Mouse (Mus musculus) midbrain, postnatal 0 days (tissue): ENCODE measurements around the gene Adamts14. TPM values are rescaled to one million over a fixed set of nuclear protein-coding genes. Genes with fewer than 3 reads are reported as not detected.

ENCODE experiments used
- ATAC-seq: fragments of 200-750 bp; cut with Nextera tagmentation; 2 replicates; pipeline ENCODE4 v1.8.0; 2017; ENCODE audit warnings: moderate number of reproducible peaks, mild to moderate bottlenecking, moderate TSS enrichment, moderate library complexity; ENCODE audit not compliant: low FRiP score
- DNase-seq: peaks from one replicate; pipeline ENCODE4 v3.0.0-alpha.2; 2015; ENCODE audit warnings: low spot score
- H3K27ac ChIP-seq: fragments of 300-500 bp; sonication (generic); 2 replicates; pipeline ENCODE4 v1.5.1; 2014; ENCODE audit warnings: low read depth, mild to moderate bottlenecking, low read length, mixed read lengths
- H3K27me3 ChIP-seq: fragments of 300-500 bp; sonication (generic); 2 replicates; pipeline ENCODE4 v1.6.1; 2014; ENCODE audit warnings: low read length, control low read depth, mixed read lengths; ENCODE audit not compliant: insufficient read depth
- H3K36me3 ChIP-seq: fragments of 300-500 bp; sonication (generic); 2 replicates; pipeline ENCODE4 v1.6.1; 2014; ENCODE audit warnings: low read length, control low read depth, mixed read lengths; ENCODE audit not compliant: insufficient read depth
- H3K4me1 ChIP-seq: fragments of 300-500 bp; sonication (generic); 2 replicates; pipeline ENCODE4 v1.6.1; 2014; ENCODE audit warnings: mild to moderate bottlenecking, control low read depth, antibody characterized with exemption, low read length, mixed read lengths; ENCODE audit not compliant: insufficient read depth
- H3K4me2 ChIP-seq: fragments of 300-500 bp; sonication (generic); 2 replicates; pipeline ENCODE4 v1.6.1; 2014; ENCODE audit warnings: low read depth, mild to moderate bottlenecking, low read length, mixed read lengths; ENCODE audit not compliant: poor library complexity, severe bottlenecking
- H3K4me3 ChIP-seq: fragments of 300-500 bp; sonication (generic); 2 replicates; pipeline ENCODE4 v1.5.1; 2014; ENCODE audit warnings: low read depth, mild to moderate bottlenecking, low read length, moderate library complexity
- H3K9ac ChIP-seq: fragments of 300-500 bp; sonication (generic); replicated peaks from 2 replicates; pipeline ENCODE4 v1.6.1; 2014; ENCODE audit warnings: mild to moderate bottlenecking, low read length, moderate library complexity, mixed read lengths; ENCODE audit not compliant: poor library complexity, severe bottlenecking
- H3K9me3 ChIP-seq: fragments of 300-500 bp; sonication (generic); 2 replicates; pipeline ENCODE4 v1.6.1; 2016; ENCODE audit warnings: low read length, control low read depth
- CTCF ChIP-seq: IDR thresholded peaks from 2 replicates; pipeline ENCODE4 v1.5.1; 2016; ENCODE audit warnings: antibody characterized with exemption, mild to moderate bottlenecking
- WGBS: fragments of 180-500 bp; shearing (Covaris S2); extraction: QIAGEN DNeasy Blood & Tissue Kit; methylation state at CpG from one replicate; pipeline ENCODE4 v1.1.7; 2014; 5-methylcytosine and 5-hydroxymethylcytosine counted together
- polyA plus RNA-seq: library from polyadenylated mRNA; unstranded; fragments of >200 nt; fragmentation: Nextera tagmentation; extraction: Ambion mirVana; gene quantifications from 2 replicates; pipeline ENCODE4 v1.2.1, GENCODE M21; 2015
- total RNA-seq: library from RNA; depleted of rRNA; stranded (reverse); fragments of >200 nt; gene quantifications from 2 replicates; pipeline ENCODE4 v1.2.3, GENCODE M21; 2014

Adamts14 gene
- total and polyA plus RNA-seq, 2 experiments from 2014 or later, result 0.27 to 1.1 TPM

DNA sequence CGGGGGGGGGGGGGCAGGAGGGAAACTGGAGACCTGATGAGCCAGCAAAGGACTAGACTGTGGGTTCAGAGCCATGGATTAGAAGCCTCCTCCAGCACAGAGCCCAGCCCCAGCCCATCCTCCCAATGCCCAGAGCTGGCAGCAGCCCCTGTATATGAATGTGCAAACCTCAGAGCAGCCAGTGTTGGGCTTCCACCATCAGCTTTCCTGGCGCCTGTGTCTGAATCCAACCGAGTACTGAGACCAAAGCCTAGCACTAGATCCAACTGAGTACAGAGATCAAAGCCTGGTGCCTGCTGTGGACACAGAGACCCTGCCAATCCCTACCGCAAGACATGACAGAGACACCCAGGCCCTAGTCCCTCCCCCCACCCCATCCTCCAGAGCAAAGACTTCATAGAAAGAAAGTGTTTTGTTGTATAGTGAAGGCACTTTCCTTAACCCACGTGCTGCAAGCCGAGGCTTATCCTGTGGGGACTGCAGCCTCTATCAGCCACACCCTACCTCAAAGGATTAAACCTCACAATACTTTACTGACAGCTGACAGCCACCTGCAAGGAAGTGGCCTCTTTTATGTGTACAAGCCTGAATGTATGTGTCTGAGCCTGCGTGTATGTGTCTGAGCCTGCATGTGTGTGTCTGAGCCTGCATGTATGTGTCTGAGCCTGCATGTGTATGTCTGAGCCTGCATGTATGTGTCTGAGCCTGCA is 40.2 kb downstream of the Adamts14 start:
- no peaks in the 10 kb centered on the region for H3K9me3 ChIP-seq
- no peak overlapping the region for H3K4me2 ChIP-seq
- H3K36me3 ChIP-seq, result no peaks in the 10 kb centered on the region
- H3K27ac ChIP-seq, result no peak overlapping the region
- H3K4me3 ChIP-seq, result no peak overlapping the region
- TF ChIP-seq CTCF, result no peak
- H3K27me3 ChIP-seq, result no peaks in the 10 kb centered on the region
- peak; percentile 66 for ATAC-seq
- 23% methylated on average over 6 of the region's 7 CpGs for WGBS
- H3K4me1 ChIP-seq, result no peaks in the 10 kb centered on the region
- peak; percentile 57 for DNase-seq
- H3K9ac ChIP-seq, result no peak overlapping the region

DNA sequence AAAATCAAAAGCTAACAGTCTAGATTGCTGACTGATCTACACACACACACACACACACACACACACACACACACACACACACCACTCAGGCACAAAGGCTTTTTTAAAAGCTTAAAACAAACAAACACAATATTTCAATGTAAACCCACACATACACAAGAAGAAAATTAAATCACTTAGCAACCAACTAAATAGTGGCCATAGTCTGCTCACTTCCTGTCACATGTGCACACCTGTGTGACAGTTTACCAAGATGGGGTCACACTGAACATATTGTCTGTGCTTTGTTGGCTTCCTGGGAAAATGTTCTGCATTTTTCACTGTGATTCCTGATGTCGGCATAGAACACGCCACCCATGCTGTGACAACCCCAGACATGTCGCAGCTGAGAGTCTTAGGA is 41.5 kb downstream of the Adamts14 start:
- H3K4me2 ChIP-seq, result no peak overlapping the region
- ATAC-seq (no peak), DNase-seq (no peak)
- no peak overlapping the region for H3K9ac ChIP-seq
- 77% methylated on average over 3 of the region's 3 CpGs for WGBS
- no peaks in the 10 kb centered on the region for H3K9me3 ChIP-seq
- no peaks in the 10 kb centered on the region for H3K36me3 ChIP-seq
- no peak for TF ChIP-seq CTCF
- no peak overlapping the region for H3K27ac ChIP-seq
- no peaks in the 10 kb centered on the region for H3K27me3 ChIP-seq
- H3K4me3 ChIP-seq, result no peak overlapping the region
- H3K4me1 ChIP-seq, result no peaks in the 10 kb centered on the region

DNA sequence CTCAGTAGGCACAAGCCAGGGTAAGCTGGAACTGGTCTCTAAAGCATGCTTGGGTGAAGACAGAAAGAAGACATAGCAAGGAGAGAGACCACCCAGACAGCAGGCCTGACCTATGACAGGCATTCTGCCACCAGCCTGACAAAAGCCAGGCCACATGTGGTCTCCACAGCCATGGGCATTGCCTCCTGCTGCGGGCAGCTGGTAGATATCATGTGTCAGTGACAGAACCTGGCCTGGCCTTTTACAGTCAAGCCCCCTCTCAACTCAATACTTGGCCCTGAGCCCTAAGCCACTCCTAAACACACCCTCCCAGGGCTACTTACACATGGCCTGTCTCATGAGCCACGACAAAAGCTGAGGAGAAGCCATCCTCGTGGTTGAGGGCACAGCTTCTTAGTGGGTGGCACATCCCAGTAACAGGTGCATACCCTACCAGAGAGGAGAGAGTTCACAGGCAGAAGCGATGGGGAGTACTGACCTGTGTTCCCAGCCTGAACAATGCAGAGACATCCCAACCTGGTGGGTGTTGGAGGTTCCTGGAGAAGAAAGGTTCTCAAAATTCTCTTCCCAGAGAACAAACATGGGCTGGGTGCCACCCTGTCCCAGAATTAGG is 46.3 kb downstream of the Adamts14 start:
- peak; percentile 72 for DNase-seq
- Histone ChIP-seq H3K9me3 (no peaks in the 10 kb centered on the region), H3K36me3 (no peaks in the 10 kb centered on the region), H3K27ac (no peak overlapping the region), H3K4me2 (no peak overlapping the region), H3K4me3 (no peak overlapping the region), H3K27me3 (no peaks in the 10 kb centered on the region), H3K4me1 (no peaks in the 10 kb centered on the region), H3K9ac (no peak overlapping the region)
- 65% methylated on average over 4 of the region's 4 CpGs for WGBS
- ATAC-seq, result no peak; the same call in 1 of the 2 replicates
- no peak for TF ChIP-seq CTCF

DNA sequence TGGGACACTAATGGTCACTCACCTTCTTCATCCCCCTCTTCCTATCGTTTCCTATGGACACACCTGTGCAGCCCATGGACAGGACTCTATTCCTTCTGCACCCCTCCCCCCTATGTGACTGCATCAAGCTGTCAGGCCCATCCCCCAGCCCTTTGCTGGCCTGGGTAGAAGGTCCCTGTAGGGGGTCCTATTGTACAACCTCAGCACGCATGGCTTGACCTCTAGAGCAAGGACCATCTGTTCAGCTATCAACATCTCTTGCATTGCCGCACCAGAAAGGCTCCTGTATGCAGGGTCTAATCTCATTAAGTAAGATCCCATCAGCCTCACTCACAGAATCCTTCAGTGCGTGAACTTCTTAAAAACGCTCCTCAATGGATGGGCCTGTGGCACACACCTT is 47.5 kb downstream of the Adamts14 start:
- Histone ChIP-seq H3K27ac (no peak overlapping the region), H3K27me3 (no peaks in the 10 kb centered on the region), H3K4me2 (no peak overlapping the region), H3K36me3 (no peaks in the 10 kb centered on the region), H3K4me1 (no peaks in the 10 kb centered on the region), H3K9me3 (no peaks in the 10 kb centered on the region), H3K4me3 (no peak overlapping the region), H3K9ac (no peak overlapping the region)
- ATAC-seq, result no peak
- DNase-seq, result peak; percentile 18
- WGBS, result 53% methylated on average over 5 of the region's 5 CpGs
- TF ChIP-seq CTCF, result no peak

DNA sequence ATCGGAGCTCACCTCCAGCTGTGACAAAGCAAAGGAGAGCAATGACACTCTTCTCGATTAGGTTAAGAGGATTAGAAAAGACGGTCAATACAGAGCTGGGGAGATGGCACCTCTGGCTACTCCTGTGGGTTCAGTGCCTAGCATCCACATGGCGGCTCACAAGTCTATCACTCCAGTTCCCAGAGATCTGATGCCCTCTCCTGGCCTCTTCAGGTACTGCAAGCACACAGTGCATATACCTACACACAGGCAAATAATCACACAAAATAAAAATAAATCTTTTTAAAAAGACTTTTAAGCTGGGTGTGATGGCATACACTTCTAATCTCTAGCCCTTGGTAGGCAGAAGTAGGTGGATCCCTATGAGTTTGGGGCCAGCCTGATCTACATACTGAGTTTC is 53.9 kb downstream of the Adamts14 start:
- Histone ChIP-seq H3K4me1 (no peaks in the 10 kb centered on the region), H3K9ac (no peak overlapping the region), H3K27ac (no peak overlapping the region), H3K4me2 (no peak overlapping the region), H3K27me3 (no peaks in the 10 kb centered on the region), H3K36me3 (no peaks in the 10 kb centered on the region), H3K4me3 (no peak overlapping the region), H3K9me3 (no peaks in the 10 kb centered on the region)
- peak; percentile 25; the same call in 1 of the 2 replicates for TF ChIP-seq CTCF
- 92% methylated on average over 4 of the region's 4 CpGs for WGBS
- ATAC-seq, result no peak
- DNase-seq, result no peak

DNA sequence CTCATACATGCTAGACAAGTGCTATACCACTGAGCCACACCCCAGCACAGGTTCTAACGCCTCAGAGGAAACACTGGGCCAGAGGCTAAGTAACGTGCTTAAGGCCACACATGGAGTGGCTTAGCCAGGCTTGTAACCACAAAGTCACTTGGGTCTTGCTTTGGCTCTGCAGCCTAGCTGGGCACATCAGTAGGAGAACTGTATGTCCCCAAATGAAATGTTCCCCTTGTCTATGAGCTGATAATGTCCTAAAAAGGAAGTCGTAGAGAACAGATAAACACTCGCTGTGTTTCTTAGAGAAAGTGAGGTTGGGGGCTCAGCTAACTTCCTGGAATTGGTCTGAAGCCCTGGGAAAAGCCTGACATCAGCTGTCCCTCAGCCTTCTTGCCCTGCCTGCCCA is 57.1 kb downstream of the Adamts14 start:
- Histone ChIP-seq H3K27ac (no peak overlapping the region), H3K9ac (no peak overlapping the region), H3K36me3 (no peaks in the 10 kb centered on the region), H3K27me3 (no peaks in the 10 kb centered on the region), H3K4me1 (no peaks in the 10 kb centered on the region), H3K4me2 (no peak overlapping the region), H3K9me3 (no peaks in the 10 kb centered on the region), H3K4me3 (no peak overlapping the region)
- no peak for TF ChIP-seq CTCF
- 94% methylated on average over 4 of the region's 4 CpGs for WGBS
- no peak for DNase-seq
- ATAC-seq, result no peak
